Mouse (Mus musculus): ENCODE results near the gene Zfp872.

Zfp872 gene

GRCm38 (mm10) chr9:22162305-22162704 is 25.6 kb upstream of the Zfp872 start:
- CTCF ChIA-PET, result interaction anchor here in 1 of 4 experiments (0.5 to 1.6 kb wide), 2 partner anchors 19 to 549 kb away, joined by 3 to 4 read pairs; no protein-coding TSS in a partner anchor
- POLR2A ChIA-PET, result interaction anchor here in 1 of 4 experiments (1.1 to 2.2 kb wide), 3 partner anchors 10 to 63 kb away, joined by 3 to 7 read pairs (median 5); partner anchors contain the start of gene Zfp809

- ChIA-PET POLR2A (interaction anchor here in 2 of 4 experiments (0.8 to 4.9 kb wide), 9 partner anchors 7 to 78 kb away, joined by 3 to 82 read pairs (median 3); partner anchors contain the start of genes Ecsit (in 1 of the 2), Pigyl (in 1 of the 2), Zfp809 (in 1 of the 2) and Zfp872 (in 1 of the 2)), CTCF (interaction anchor here in 1 of 4 experiments (0.5 to 1.6 kb wide), 2 partner anchors 20 to 549 kb away, joined by 3 to 4 read pairs; no protein-coding TSS in a partner anchor)
These were observed 25.0 kb upstream of the Zfp872 start for GRCm38 (mm10) chr9:22162912-22163311.

- ChIA-PET CTCF (interaction anchor here (0.5 to 2.4 kb wide), 19 partner anchors 8 to 539 kb away, joined by 3 to 25 read pairs (median 4); partner anchors contain the start of genes Pigyl (in 3 of the 4) and 9530077C05Rik (in 1 of the 4)), POLR2A (interaction anchor here (0.7 to 4.9 kb wide), 62 partner anchors 9 to 1529 kb away, joined by 3 to 82 read pairs (median 4); partner anchors contain the start of genes Pigyl (in 4 of the 4), Zfp809 (in 2 of the 4), Zfp872 (in 2 of the 4) and 9530077C05Rik (in 1 of the 4))
These were observed 22.9 kb upstream of the Zfp872 start for GRCm38 (mm10) chr9:22164711-22165668.

GRCm38 (mm10) chr9:22165964-22166363 is 21.9 kb upstream of the Zfp872 start:
- CTCF ChIA-PET, result interaction anchor here (0.5 to 2.4 kb wide), 22 partner anchors 8 to 245 kb away, joined by 3 to 25 read pairs (median 4); partner anchors contain the start of genes Pigyl (in 2 of the 4), 9530077C05Rik (in 1 of the 4), Gm49318 (in 1 of the 4) and Zfp809 (in 1 of the 4)
- POLR2A ChIA-PET, result interaction anchor here (0.6 to 4.9 kb wide), 75 partner anchors 8 to 1190 kb away, joined by 3 to 82 read pairs (median 4); partner anchors contain the start of genes Pigyl (in 4 of the 4), Zfp809 (in 2 of the 4), Zfp872 (in 2 of the 4) and 9530077C05Rik (in 1 of the 4)

DNA sequence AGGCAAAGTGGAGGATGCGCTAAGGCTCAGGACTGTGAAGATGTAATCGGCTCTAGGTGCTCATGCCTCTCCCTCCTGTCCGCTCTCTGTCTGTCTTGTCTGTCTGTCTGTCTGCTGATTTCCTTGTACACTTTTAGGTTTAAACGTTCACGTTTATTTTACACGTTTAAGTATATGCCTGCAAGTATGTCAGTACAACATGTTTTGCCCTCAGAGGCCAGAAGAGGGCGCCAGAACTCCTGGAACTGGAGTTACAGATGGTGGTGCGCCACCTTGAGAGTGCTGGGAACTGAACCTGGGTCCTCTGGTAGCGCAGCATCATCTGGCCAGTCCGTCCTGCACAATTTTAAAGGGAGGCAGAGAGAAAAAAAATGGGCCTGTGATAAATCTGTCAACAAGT is 21.2 kb upstream of the Zfp872 start:
- CTCF ChIA-PET, result interaction anchor here in 3 of 4 experiments (0.6 to 2.4 kb wide), 9 partner anchors 9 to 245 kb away, joined by 3 to 25 read pairs (median 6); partner anchors contain the start of genes Pigyl (in 2 of the 3), 9530077C05Rik (in 1 of the 3) and Zfp809 (in 1 of the 3)
- POLR2A ChIA-PET, result interaction anchor here in 3 of 4 experiments (0.6 to 4.9 kb wide), 34 partner anchors 11 to 621 kb away, joined by 3 to 82 read pairs (median 4); partner anchors contain the start of genes Pigyl (in 3 of the 3), Anln (in 1 of the 3), Ccdc159 (in 1 of the 3) and Ldlr (in 1 of the 3)

GRCm38 (mm10) chr9:22167751-22168150 is 20.1 kb upstream of the Zfp872 start:
- ChIA-PET CTCF (interaction anchor here in 1 of 4 experiments (0.6 kb wide), 1 partner anchor 981 kb away, joined by 3 read pairs; no protein-coding TSS in a partner anchor), POLR2A (interaction anchor here in 2 of 4 experiments (0.6 to 4.9 kb wide), 2 partner anchors 12 to 155 kb away, joined by 3 to 82 read pairs; partner anchors contain the start of gene Pigyl (in 1 of the 2))

GRCm38 (mm10) chr9:22169327-22169726 is 18.6 kb upstream of the Zfp872 start:
- CTCF ChIA-PET, result no interaction called here
- POLR2A ChIA-PET, result interaction anchor here in 1 of 4 experiments (1.9 kb wide), 1 partner anchor 13 kb away, joined by 11 read pairs; the partner anchor contains the start of gene Pigyl

DNA sequence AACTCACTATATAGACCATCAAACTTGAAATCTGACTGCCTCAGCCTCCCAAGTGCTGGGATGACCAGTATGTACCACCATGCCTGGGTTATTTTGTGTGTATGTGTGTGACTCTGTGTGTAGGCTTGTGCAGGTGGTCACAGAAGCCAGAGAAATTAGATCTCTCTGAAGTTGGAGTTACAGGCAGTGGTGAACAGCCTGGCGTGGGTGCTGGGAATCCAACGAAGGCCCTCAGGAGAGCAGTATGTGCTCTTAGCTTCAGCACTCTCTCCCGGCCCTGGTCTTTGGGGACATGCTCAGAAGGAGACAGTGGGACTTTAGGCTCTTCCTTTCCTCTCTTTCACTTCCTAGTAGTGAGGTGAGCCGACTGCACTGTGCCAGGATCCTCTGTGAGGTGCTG is 15.6 kb upstream of the Zfp872 start:
- ChIA-PET POLR2A (interaction anchor here in 1 of 4 experiments (1.1 kb wide), 2 partner anchors 11 to 15 kb away, joined by 3 read pairs; partner anchors contain the start of gene Zfp872), CTCF (no interaction called here)

GRCm38 (mm10) chr9:22196412-22196811 is 8.5 kb downstream of the Zfp872 start:
- ChIA-PET CTCF (interaction anchor here in 3 of 4 experiments (0.5 to 1.0 kb wide), 3 partner anchors 29 to 31 kb away, joined by 3 to 7 read pairs (median 3); partner anchors contain the start of gene Zfp809 (in 1 of the 3)), POLR2A (interaction anchor here in 2 of 4 experiments (0.8 to 1.5 kb wide), 9 partner anchors 9 to 131 kb away, joined by 3 to 7 read pairs (median 3); partner anchors contain the start of genes Pigyl (in 1 of the 2), Zfp599 (in 1 of the 2) and Zfp872 (in 1 of the 2))

DNA sequence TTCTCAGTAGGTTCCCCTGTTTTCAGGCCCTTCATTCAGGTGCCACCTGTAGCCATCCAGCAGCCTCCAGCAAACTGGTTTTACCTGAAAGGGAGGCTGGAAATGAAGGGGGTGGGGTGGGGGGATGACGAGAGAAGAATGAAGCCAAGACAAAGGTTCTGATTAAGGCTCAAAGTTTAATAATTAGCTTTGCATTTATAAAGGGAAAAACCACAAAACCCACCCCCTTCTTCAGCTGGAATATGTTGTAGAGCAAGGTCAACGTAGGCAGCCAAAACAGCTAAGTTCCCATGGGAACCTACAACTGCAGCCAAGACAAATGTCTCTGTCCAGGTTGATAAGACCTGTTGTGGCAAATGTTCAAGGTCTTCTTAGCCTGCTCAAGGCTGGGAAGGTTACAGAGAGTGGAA is 25.9 kb downstream of the Zfp872 start:
- ChIA-PET CTCF (interaction anchor here in 1 of 4 experiments (1.0 kb wide), 1 partner anchor 9 kb away, joined by 3 read pairs; no protein-coding TSS in a partner anchor), POLR2A (interaction anchor here in 2 of 4 experiments (0.6 to 1.1 kb wide), 2 partner anchors 11 to 93 kb away, joined by 3 to 7 read pairs; no protein-coding TSS in a partner anchor)

GRCm38 (mm10) chr9:22214549-22214948 is 26.7 kb downstream of the Zfp872 start:
- ChIA-PET CTCF (interaction anchor here in 1 of 4 experiments (0.6 kb wide), 1 partner anchor 49 kb away, joined by 3 read pairs; no protein-coding TSS in a partner anchor), POLR2A (interaction anchor here in 2 of 4 experiments (1.1 to 1.2 kb wide), 2 partner anchors 11 to 92 kb away, joined by 3 to 7 read pairs; partner anchors contain the start of gene Zfp809 (in 1 of the 2))

GRCm38 (mm10) chr9:22216705-22217104 is 28.8 kb downstream of the Zfp872 start:
- CTCF ChIA-PET, result interaction anchor here in 2 of 4 experiments (0.6 to 1.3 kb wide), 2 partner anchors 10 to 254 kb away, joined by 3 to 5 read pairs; no protein-coding TSS in a partner anchor
- POLR2A ChIA-PET, result interaction anchor here in 2 of 4 experiments (0.5 to 1.2 kb wide), 5 partner anchors 10 to 169 kb away, joined by 3 read pairs; no protein-coding TSS in a partner anchor

GRCm38 (mm10) chr9:22217858-22218493 is 30.1 kb downstream of the Zfp872 start:
- POLR2A ChIA-PET, result interaction anchor here in 2 of 4 experiments (0.7 to 2.0 kb wide), 7 partner anchors 9 to 148 kb away, joined by 3 to 7 read pairs (median 4); partner anchors contain the start of gene Pigyl (in 1 of the 2)

DNA sequence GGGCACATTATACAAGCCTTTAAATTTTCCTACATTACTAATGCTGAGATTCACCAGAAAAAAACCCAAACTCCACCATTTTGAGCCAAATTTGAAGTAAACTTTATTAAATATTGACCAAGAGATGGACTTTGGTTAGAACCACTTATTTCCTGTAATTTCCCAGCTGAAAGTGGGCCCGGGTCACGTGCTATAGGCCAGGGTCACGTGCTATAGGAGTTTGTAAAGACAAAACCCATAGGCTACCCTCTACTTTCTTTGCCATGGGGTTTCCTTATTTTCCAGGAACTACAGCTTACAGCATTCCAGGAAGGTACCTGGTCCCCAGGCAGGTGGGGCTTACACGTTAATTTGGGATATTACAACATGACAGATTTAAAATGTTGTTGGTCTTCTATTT is 36.2 kb downstream of the Zfp872 start:
- POLR2A ChIA-PET, result interaction anchor here in 2 of 4 experiments (1.0 to 4.2 kb wide), 7 partner anchors 12 to 98 kb away, joined by 3 to 14 read pairs (median 3); partner anchors contain the start of gene Zfp599 (in 1 of the 2)
- CTCF ChIA-PET, result no interaction called here

More at GRCm38 (mm10) chr9:22217858-22218493, 30.1 kb downstream of the Zfp872 start:
- CTCF ChIA-PET, result interaction anchor here in 2 of 4 experiments (0.7 to 0.8 kb wide), 2 partner anchors 62 kb away, joined by 3 read pairs; no protein-coding TSS in a partner anchor

DNA sequence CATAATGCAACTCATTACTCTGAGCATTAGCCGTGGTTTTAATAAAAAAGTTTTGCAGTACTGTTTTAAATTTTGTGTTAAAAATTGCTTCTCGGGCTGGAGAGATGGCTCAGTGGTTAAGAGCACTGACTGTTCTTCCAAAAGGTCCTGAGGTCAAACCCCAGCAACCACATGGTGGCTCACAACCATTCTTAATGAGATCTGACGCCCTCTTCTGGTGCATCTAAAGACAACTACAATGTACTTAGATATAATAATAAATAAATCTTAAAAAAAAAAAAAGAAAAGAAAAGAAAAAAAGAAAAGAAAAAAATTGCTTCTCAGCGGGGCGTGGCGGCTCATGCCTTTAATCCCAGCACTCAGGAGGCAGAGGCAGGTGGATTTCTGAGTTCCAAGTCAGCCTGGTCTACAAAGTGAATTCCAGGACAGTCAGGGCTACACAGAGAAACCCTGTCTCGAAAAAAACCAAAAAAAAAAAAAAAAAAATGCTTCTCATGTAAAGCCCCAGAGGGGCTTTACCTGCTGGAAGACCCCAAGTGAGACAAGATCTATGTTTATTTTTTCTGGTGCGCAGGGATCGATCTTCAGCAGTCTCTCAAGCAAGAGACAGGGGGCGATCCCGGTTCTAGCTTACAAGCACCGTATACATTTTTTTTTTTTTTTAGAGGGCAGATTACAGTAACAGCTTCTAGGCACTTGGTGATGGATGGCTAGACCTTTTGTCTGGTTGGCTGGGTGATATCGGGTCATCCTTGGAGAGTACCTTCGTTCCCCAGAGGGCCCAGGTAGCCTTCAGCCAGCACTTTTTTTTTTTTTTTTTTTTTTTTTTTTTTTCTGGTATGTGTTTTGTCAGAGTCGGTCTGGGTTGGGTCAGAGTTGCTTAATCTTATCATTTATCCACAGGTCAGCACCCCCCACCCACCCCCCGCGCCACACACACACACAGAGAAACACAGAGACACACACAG is 36.9 kb downstream of the Zfp872 start:
- CTCF ChIA-PET, result interaction anchor here (0.6 to 1.9 kb wide), 15 partner anchors 18 to 678 kb away, joined by 3 to 15 read pairs (median 4); partner anchors contain the start of genes Carm1 (in 1 of the 4) and Pigyl (in 1 of the 4)

More for the DNA sequence above, 36.9 kb downstream of the Zfp872 start:
- POLR2A ChIA-PET, result interaction anchor here (0.6 to 4.2 kb wide), 40 partner anchors 9 to 1006 kb away, joined by 3 to 40 read pairs (median 5); partner anchors contain the start of genes Anln (in 3 of the 4), Pigyl (in 3 of the 4), 9530077C05Rik (in 2 of the 4) and Zfp599 (in 2 of the 4)

Measured in embryonic stem cell, embryonic (primary cell).